Mouse (Mus musculus) MEL (cell line): ENCODE results near the gene Gm42420.

Experiments
- CTCF ChIP-seq, 3 experiments: IDR thresholded peaks in 2 of 3; conservative IDR thresholded peaks in 1 of 3; 2 replicates each; pipeline ENCODE4 v1.5.1; 2011 to 2012; ENCODE audit warnings: low read length in 3 of 3, low read depth in 2 of 3, mild to moderate bottlenecking in 2 of 3, improper control_type of control experiment in 1 of 3, inconsistent platforms in 1 of 3, mixed read lengths in 1 of 3, moderate library complexity in 1 of 3; ENCODE audit not compliant: control insufficient read depth in 1 of 3, insufficient read depth in 1 of 3, poor library complexity in 1 of 3, severe bottlenecking in 1 of 3
- EP300 ChIP-seq, 2 experiments: IDR thresholded peaks; 2 replicates each; pipeline ENCODE4 v1.6.1; 2011; ENCODE audit warnings: improper control_type of control experiment in 2 of 2, low read length in 2 of 2, low read depth in 1 of 2, mild to moderate bottlenecking in 1 of 2
- MXI1 ChIP-seq: IDR thresholded peaks from 2 replicates; pipeline ENCODE4 v1.6.1; 2011; ENCODE audit warnings: mild to moderate bottlenecking, low read depth, low read length, improper control_type of control experiment
- NELFE ChIP-seq: IDR thresholded peaks from 2 replicates; pipeline ENCODE4 v1.6.1; 2011; ENCODE audit warnings: low read depth, low read length, improper control_type of control experiment
- POLR2A ChIP-seq, 2 experiments: IDR thresholded peaks; 2 replicates each; pipeline ENCODE4 v1.6.1; 2011 to 2012; ENCODE audit warnings: low read length in 2 of 2, mild to moderate bottlenecking in 2 of 2, control low read depth in 1 of 2, improper control_type of control experiment in 1 of 2, low read depth in 1 of 2, moderate library complexity in 1 of 2; ENCODE audit not compliant: control insufficient read depth in 1 of 2, insufficient read depth in 1 of 2, poor library complexity in 1 of 2
- TAL1 ChIP-seq: IDR thresholded peaks from 2 replicates; pipeline ENCODE4 v1.6.1; 2012; ENCODE audit warnings: mild to moderate bottlenecking, inconsistent platforms, low read length, moderate library complexity, mixed read lengths
- USF1 ChIP-seq: IDR thresholded peaks from 2 replicates; pipeline ENCODE4 v1.6.1; 2014; ENCODE audit warnings: low read depth, mild to moderate bottlenecking, inconsistent platforms, low read length, improper control_type of control experiment, moderate library complexity
- USF2 ChIP-seq, 2 experiments: IDR thresholded peaks; 2 replicates each; pipeline ENCODE4 v1.6.1; 2011 to 2012; ENCODE audit warnings: improper control_type of control experiment in 2 of 2, low read length in 2 of 2, borderline replicate concordance in 1 of 2, inconsistent platforms in 1 of 2, low read depth in 1 of 2, mild to moderate bottlenecking in 1 of 2; ENCODE audit not compliant: insufficient read depth in 1 of 2

GRCm38 (mm10) chr6:39606056-39606455, 20.5 kb downstream of the Gm42420 start:
- TF ChIP-seq CTCF (IDR thresholded peaks at IDR 0.05 in 2 of 3, conservative IDR thresholded peaks at IDR 0.05 in 1 of 3; ENCODE audit: control insufficient read depth in 1 of 3, insufficient read depth in 1 of 3, low read depth in 2 of 3, low read length in 3 of 3, poor library complexity in 1 of 3, severe bottlenecking in 1 of 3) (no peak), USF1 (no peak), EP300 (IDR thresholded peaks at IDR 0.05; ENCODE audit: low read depth in 1 of 2, low read length in 2 of 2) (no peak), TAL1 (no peak), NELFE (no peak), POLR2A (IDR thresholded peaks at IDR 0.05; ENCODE audit: control insufficient read depth in 1 of 2, insufficient read depth in 1 of 2, low read depth in 1 of 2, low read length in 2 of 2, poor library complexity in 1 of 2) (no peak), USF2 (IDR thresholded peaks at IDR 0.05; ENCODE audit: borderline replicate concordance in 1 of 2, insufficient read depth in 1 of 2, low read depth in 1 of 2, low read length in 2 of 2) (no peak), MXI1 (no peak)
